Mouse (Mus musculus): Measurements from ENCODE around the gene Hist1h1d.
"Not testable (repeated sequence)": the region's sequence is repeated elsewhere in the genome, so short reads cannot be mapped to it uniquely, and the experiment has no call there.

Hist1h1d gene

GRCm38 (mm10) chr13:23591886-23592285 is 38.8 kb downstream of the Hist1h1d start:
- DNase-seq (ENCODE audit: low spot score): not testable (repeated sequence)

GRCm38 (mm10) chr13:23592614-23593013 is 39.6 kb downstream of the Hist1h1d start:
- no peak for DNase-seq (ENCODE audit: low spot score)

DNA sequence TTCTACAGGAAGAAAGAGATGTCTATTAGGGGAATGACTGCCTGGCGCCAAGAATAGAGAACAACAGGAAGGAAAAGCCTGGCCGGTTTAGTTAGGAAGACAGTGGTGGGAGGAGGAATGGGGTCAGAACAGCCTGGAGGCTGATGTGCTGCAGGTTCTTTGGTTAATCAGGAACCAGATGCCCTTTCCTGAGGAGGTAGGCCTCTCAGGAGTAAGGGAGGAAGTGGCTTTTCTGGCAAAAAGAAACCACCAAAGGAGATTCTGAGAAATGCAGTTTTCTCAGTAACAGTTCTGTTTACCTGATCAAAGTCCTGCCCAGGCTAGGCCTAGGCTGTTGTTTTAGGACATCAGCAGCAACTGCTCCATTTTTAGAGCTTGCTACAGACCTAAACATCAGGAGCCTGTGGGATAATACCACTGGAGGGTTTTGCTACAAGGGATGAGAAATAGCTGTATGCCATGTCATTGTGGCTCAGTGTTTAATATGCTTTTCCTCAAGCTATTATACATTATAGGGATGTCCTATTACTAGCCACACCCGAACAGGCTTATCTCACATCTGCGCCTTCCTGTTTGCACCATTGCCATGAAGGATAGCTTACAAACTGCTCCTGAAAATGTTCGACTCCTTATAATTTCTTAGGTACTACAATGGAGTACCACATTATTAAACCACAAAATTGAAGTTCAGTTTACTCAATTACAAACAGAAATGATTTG is 40.1 kb downstream of the Hist1h1d start:
- no peak for DNase-seq (ENCODE audit: low spot score)

DNA sequence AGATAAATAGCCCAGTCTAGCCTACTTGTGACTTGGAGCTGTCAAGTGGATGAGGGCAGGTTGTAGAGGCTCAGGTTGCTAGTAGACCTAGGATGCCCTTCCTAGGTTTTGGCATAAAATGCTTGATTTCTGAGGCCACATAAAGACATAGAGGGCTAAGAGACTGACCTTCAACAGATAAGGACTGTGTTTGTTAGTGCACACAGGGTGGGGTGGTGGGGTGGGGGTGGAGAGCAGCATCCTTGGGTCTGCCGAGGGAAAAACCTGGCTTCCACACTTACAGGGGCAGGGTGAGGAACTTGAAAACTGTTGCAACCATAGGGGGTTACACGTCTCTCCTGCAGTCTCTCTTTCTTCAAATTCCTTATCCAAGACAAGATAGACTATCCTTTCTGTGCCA is 42.1 kb downstream of the Hist1h1d start:
- no peak for DNase-seq (ENCODE audit: low spot score)

- no peak for DNase-seq (ENCODE audit: low spot score)
Observed at GRCm38 (mm10) chr13:23595622-23596372, 42.7 kb downstream of the Hist1h1d start.

DNA sequence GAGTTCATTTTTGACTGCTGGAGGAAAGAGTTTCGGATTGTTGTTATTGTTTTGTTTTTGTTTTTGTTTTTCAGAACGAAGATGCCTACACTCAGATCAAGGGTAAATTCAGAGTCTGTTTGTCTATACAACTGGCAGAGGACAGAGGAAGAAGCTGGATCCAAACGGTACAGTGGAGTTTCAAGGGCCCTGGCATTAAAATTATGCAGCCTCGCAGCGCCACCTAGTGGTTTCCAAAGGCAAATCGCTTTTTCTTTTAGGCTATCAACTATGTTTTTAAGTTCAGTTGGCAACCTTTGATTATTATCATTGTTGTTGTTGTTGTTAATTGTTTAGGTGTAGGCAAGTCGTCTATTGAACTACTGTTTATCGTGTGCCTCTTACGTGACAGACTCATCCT is 44.9 kb downstream of the Hist1h1d start:
- DNase-seq (ENCODE audit: low spot score): no peak

- DNase-seq (ENCODE audit: low spot score): no peak
Observed at GRCm38 (mm10) chr13:23603182-23603699, 50.2 kb downstream of the Hist1h1d start.

DNA sequence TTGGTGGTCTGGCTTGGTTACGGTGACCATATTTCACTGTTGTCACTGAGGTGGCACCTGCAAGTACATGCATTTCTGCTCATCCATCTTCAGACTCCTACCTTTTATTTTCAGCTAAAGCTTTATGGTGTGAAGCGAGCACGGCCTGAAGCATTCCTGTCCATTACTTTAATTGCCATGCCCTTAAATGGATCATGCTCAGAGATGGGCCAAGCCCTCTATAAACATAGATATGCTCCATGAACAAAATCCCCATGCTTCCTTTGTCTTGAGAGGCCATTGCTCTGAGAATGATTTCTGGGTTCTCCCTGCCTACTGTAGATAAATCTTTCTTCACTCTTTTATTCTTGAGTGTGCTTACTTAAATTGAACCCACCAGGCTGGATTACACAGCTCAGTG is 51.4 kb downstream of the Hist1h1d start:
- DNase-seq (ENCODE audit: low spot score): no peak

DNA sequence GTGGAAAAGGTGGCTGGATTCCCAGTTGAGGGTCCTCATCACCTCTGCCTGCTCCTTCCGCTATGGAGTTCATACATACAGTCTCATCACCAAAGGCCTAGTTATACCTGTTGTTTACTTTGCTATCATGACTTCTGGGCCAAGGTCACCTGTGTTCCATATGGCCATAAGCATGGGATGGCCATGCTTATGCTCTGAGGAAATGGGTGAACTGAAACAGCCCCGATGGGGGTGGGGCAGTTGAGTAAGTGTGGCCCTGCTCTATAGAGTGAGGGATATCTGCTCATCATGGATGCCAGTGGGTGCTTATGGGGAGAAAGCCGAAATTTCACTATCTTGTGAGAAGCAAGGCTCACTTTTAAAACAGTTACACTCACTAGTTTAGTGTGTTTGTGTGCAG is 52.0 kb downstream of the Hist1h1d start:
- no peak for DNase-seq (ENCODE audit: low spot score)

- no peak for DNase-seq (ENCODE audit: low spot score)
Observed at GRCm38 (mm10) chr13:23609209-23609608, 56.1 kb downstream of the Hist1h1d start.

- DNase-seq (ENCODE audit: low spot score): no peak
Observed at GRCm38 (mm10) chr13:23609844-23610243, 56.8 kb downstream of the Hist1h1d start.

Data from ovary, adult 18-20 months (tissue).